Mouse (Mus musculus) lung, adult 2 months (tissue): ENCODE data around the gene Snd1.

ENCODE experiments used
- CTCF ChIP-seq: fragments of 200-500 bp; IDR thresholded peaks from 2 replicates; pipeline ENCODE4 v1.5.1; 2011; ENCODE audit warnings: mild to moderate bottlenecking, low read length, control low read depth; ENCODE audit not compliant: insufficient read depth
- POLR2A ChIP-seq: fragments of 200-500 bp; IDR thresholded peaks from 2 replicates; pipeline ENCODE4 v1.6.1; 2011; ENCODE audit warnings: low read depth, mild to moderate bottlenecking, control low read depth, low read length, borderline replicate concordance; ENCODE audit errors: extremely low read depth

- TF ChIP-seq POLR2A (no peak), CTCF (no peak)
These were observed 98.2 kb downstream of the Snd1 start for GRCm38 (mm10) chr6:28572991-28573759.
